Mouse (Mus musculus): ENCODE data around the gene Hoxa13. TPM values are rescaled to one million over a fixed set of nuclear protein-coding genes. Genes with fewer than 3 reads are reported as not detected.

Gene Hoxa13
- total and polyA plus RNA-seq, 3 experiments, result not detected

DNA sequence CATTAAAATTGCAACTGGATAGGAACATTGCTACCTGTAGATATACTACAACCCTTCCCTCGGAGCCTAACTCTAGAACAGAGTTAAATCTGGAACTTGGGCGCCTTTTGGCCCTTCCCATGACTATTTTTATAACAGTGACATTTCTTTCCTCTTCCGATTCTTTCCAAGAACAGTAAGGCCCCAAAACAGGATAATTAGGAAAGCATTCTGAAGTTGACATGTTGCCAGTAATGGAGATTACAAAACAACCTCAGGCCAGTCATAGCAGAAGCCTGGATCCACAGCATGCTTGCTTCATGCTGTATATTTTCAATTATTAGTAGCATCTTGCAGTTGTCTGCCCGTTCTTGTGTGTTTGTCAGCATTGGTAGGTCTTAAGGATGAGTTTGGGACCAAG lies 40.1 kb upstream of the Hoxa13 start:
- Histone ChIP-seq H3K79me2 (ENCODE audit: control insufficient read depth, insufficient read depth, low read length, poor library complexity) (no peaks in the 10 kb centered on the region), H3K9me3 (replicated peaks; ENCODE audit: insufficient read depth, low read length) (no peaks in the 10 kb centered on the region), H3K4me3 (ENCODE audit: control insufficient read depth in 1 of 2, insufficient read depth in 1 of 2, low read depth in 2 of 2, low read length in 2 of 2) (no peak overlapping the region), H3K36me3 (ENCODE audit: control insufficient read depth in 1 of 2, insufficient read depth in 2 of 2, low read length in 2 of 2) (no peaks in the 10 kb centered on the region), H3K9ac (ENCODE audit: control insufficient read depth, low read depth, low read length, poor library complexity, severe bottlenecking) (no peak overlapping the region), H3K4me1 (ENCODE audit: control insufficient read depth in 1 of 2, insufficient read depth in 2 of 2, low read length in 2 of 2) (no peaks in the 10 kb centered on the region), H3K27me3 (ENCODE audit: control insufficient read depth in 1 of 2, insufficient read depth in 2 of 2, low read length in 2 of 2) (no peaks in the 10 kb centered on the region), H3K27ac (ENCODE audit: control insufficient read depth, low read depth, low read length) (no peak overlapping the region)
- DNase-seq (ENCODE audit: low read depth, low spot score), result no peak
- TF ChIP-seq GATA1 (IDR thresholded peaks at IDR 0.05; ENCODE audit: low read depth, low read length), result no peak
- TF ChIP-seq USF2 (IDR thresholded peaks at IDR 0.05; ENCODE audit: borderline replicate concordance in 1 of 2, insufficient read depth in 1 of 2, low read depth in 1 of 2, low read length in 2 of 2), result no peak
- no peak for TF ChIP-seq CTCF (IDR thresholded peaks at IDR 0.05 in 2 of 3, conservative IDR thresholded peaks at IDR 0.05 in 1 of 3; ENCODE audit: control insufficient read depth in 1 of 3, insufficient read depth in 1 of 3, low read depth in 2 of 3, low read length in 3 of 3, poor library complexity in 1 of 3, severe bottlenecking in 1 of 3)

- H3K9me3 ChIP-seq (replicated peaks; ENCODE audit: insufficient read depth, low read length), result no peaks in the 10 kb centered on the region
- H3K27me3 ChIP-seq (ENCODE audit: control insufficient read depth in 1 of 2, insufficient read depth in 2 of 2, low read length in 2 of 2), result no peaks in the 10 kb centered on the region
- no peak overlapping the region for H3K27ac ChIP-seq (ENCODE audit: control insufficient read depth, low read depth, low read length)
- no peak overlapping the region for H3K4me3 ChIP-seq (ENCODE audit: control insufficient read depth in 1 of 2, insufficient read depth in 1 of 2, low read depth in 2 of 2, low read length in 2 of 2)
- no peak for DNase-seq (ENCODE audit: low read depth, low spot score)
- no peak overlapping the region for H3K9ac ChIP-seq (ENCODE audit: control insufficient read depth, low read depth, low read length, poor library complexity, severe bottlenecking)
- H3K79me2 ChIP-seq (ENCODE audit: control insufficient read depth, insufficient read depth, low read length, poor library complexity), result no peaks in the 10 kb centered on the region
- H3K4me1 ChIP-seq (ENCODE audit: control insufficient read depth in 1 of 2, insufficient read depth in 2 of 2, low read length in 2 of 2), result no peaks in the 10 kb centered on the region
- no peak for TF ChIP-seq USF2 (IDR thresholded peaks at IDR 0.05; ENCODE audit: borderline replicate concordance in 1 of 2, insufficient read depth in 1 of 2, low read depth in 1 of 2, low read length in 2 of 2)
- TF ChIP-seq MXI1 (IDR thresholded peaks at IDR 0.05; ENCODE audit: low read depth, low read length), result no peak
- TF ChIP-seq HCFC1 (IDR thresholded peaks at IDR 0.05; ENCODE audit: low read depth, low read length), result no peak
- TF ChIP-seq SIN3A (IDR thresholded peaks at IDR 0.05; ENCODE audit: low read length), result no peak
- TF ChIP-seq JUND (IDR thresholded peaks at IDR 0.05; ENCODE audit: low read depth, low read length), result no peak
- no peak for TF ChIP-seq NRF1 (IDR thresholded peaks at IDR 0.05; ENCODE audit: insufficient read depth, low read depth, low read length, poor library complexity, severe bottlenecking)
- TF ChIP-seq GATA1 (IDR thresholded peaks at IDR 0.05; ENCODE audit: low read depth, low read length), result no peak
- TF ChIP-seq POLR2AphosphoS5 (IDR thresholded peaks at IDR 0.05; ENCODE audit: borderline replicate concordance, low read depth, low read length), result no peak
- TF ChIP-seq MAZ (IDR thresholded peaks at IDR 0.05; ENCODE audit: low read depth, low read length), result no peak
- TF ChIP-seq KAT2A (conservative IDR thresholded peaks at IDR 0.05; ENCODE audit: low read depth, low read length), result no peak
- no peak for TF ChIP-seq GABPA (IDR thresholded peaks at IDR 0.05; ENCODE audit: low read depth, low read length)
- no peak for TF ChIP-seq USF1 (IDR thresholded peaks at IDR 0.05; ENCODE audit: low read depth, low read length)
- no peak for TF ChIP-seq ETS1 (IDR thresholded peaks at IDR 0.05; ENCODE audit: low read depth, low read length)
- TF ChIP-seq ZKSCAN1 (IDR thresholded peaks at IDR 0.05; ENCODE audit: low read depth, low read length), result no peak
- TF ChIP-seq POLR2A (IDR thresholded peaks at IDR 0.05; ENCODE audit: control insufficient read depth in 1 of 2, insufficient read depth in 1 of 2, low read depth in 1 of 2, low read length in 2 of 2, poor library complexity in 1 of 2), result no peak
- no peak for TF ChIP-seq RCOR1 (IDR thresholded peaks at IDR 0.05; ENCODE audit: low read depth, low read length)
- H3K36me3 ChIP-seq (ENCODE audit: control insufficient read depth in 1 of 2, insufficient read depth in 2 of 2, low read length in 2 of 2), result no peaks in the 10 kb centered on the region
These were observed 37.8 kb upstream of the Hoxa13 start for GRCm38 (mm10) chr6:52298511-52298910.
